Mouse (Mus musculus) ES-E14 (cell line): Measurements from ENCODE around the gene Chd9. TPM values are rescaled to one million over a fixed set of nuclear protein-coding genes. Genes with fewer than 3 reads are reported as not detected.

Experiments used
- DNase-seq: peaks from one replicate; pipeline ENCODE4 v3.0.0-alpha.2; 2013; ENCODE audit warnings: low read depth, low spot score
- H3K27ac ChIP-seq: 2 replicates; pipeline ENCODE4 v1.5.1; 2012; ENCODE audit warnings: low read depth, mild to moderate bottlenecking, low read length, moderate library complexity, mixed read lengths; ENCODE audit not compliant: poor library complexity, insufficient read depth, severe bottlenecking
- H3K36me3 ChIP-seq: 2 replicates; pipeline ENCODE4 v1.6.1; 2012; ENCODE audit warnings: mild to moderate bottlenecking, low read length, moderate library complexity, mixed read lengths; ENCODE audit not compliant: control insufficient read depth, poor library complexity, insufficient read depth, severe bottlenecking
- H3K4me1 ChIP-seq, 2 experiments: fragments of 150-350 bp in 1 of 2; sonication (generic) in 1 of 2; 2 replicates each; pipeline ENCODE4 v1.6.1; 2012; ENCODE audit warnings: low read length in 2 of 2, mild to moderate bottlenecking in 1 of 2, mixed read lengths in 1 of 2; ENCODE audit not compliant: control insufficient read depth in 2 of 2, insufficient read depth in 2 of 2, poor library complexity in 1 of 2
- H3K4me3 ChIP-seq, 2 experiments: fragments of 150-350 bp in 1 of 2; sonication (generic) in 1 of 2; 2 replicates each; pipeline ENCODE4 v1.5.1; 2012; ENCODE audit warnings: low read length in 2 of 2, low read depth in 1 of 2, mild to moderate bottlenecking in 1 of 2, mixed read lengths in 1 of 2; ENCODE audit not compliant: insufficient read depth in 1 of 2, poor library complexity in 1 of 2, severe bottlenecking in 1 of 2
- H3K9ac ChIP-seq: 2 replicates; pipeline ENCODE4 v1.6.1; 2012; ENCODE audit warnings: low read depth, mild to moderate bottlenecking, low read length, mixed read lengths; ENCODE audit not compliant: poor library complexity, insufficient read depth, severe bottlenecking
- H3K9me3 ChIP-seq: fragments of 150-350 bp; sonication (generic); 2 replicates; pipeline ENCODE4 v1.6.1; 2012; ENCODE audit warnings: low read depth, mild to moderate bottlenecking, low read length; ENCODE audit not compliant: control insufficient read depth, insufficient read depth
- CHD2 ChIP-seq: IDR thresholded peaks from 2 replicates; pipeline ENCODE4 v1.6.1; 2014; ENCODE audit warnings: mild to moderate bottlenecking, low read depth, low read length, inconsistent platforms
- HCFC1 ChIP-seq: IDR thresholded peaks from 2 replicates; pipeline ENCODE4 v1.6.1; 2012; ENCODE audit warnings: low read length, inconsistent platforms, borderline replicate concordance; ENCODE audit not compliant: insufficient read depth
- MAFK ChIP-seq: IDR thresholded peaks from 2 replicates; pipeline ENCODE4 v1.6.1; 2014; ENCODE audit warnings: mild to moderate bottlenecking, low read depth, low read length, inconsistent platforms; ENCODE audit not compliant: insufficient read depth
- ZC3H11A ChIP-seq: IDR thresholded peaks from 2 replicates; pipeline ENCODE4 v1.6.1; 2012; ENCODE audit warnings: low read depth, mild to moderate bottlenecking, inconsistent platforms, low read length, borderline replicate concordance
- ZNF384 ChIP-seq: IDR thresholded peaks from 2 replicates; pipeline ENCODE4 v1.6.1; 2012; ENCODE audit warnings: low read depth, low read length, inconsistent platforms
- in situ Hi-C, 2 experiments: fragments of 600-800 bp; cut with MboI; formaldehyde crosslinking; loops; one replicate each; pipeline ENCODE4 v1.15.1; 2025; ENCODE audit warnings: low sequenced_read_pairs in 2 of 2, inconsistent platforms in 1 of 2; ENCODE audit not compliant: unreplicated experiment in 2 of 2
- total RNA-seq: library from RNA; depleted of rRNA; stranded (reverse); fragments of 300-350 nt; gene quantifications from 2 replicates; pipeline ENCODE4 v1.2.3, GENCODE M21; 2012

Chd9 gene
- total RNA-seq, 1 experiment: 32.4 TPM

- in situ Hi-C loops: no loop called here
- TF ChIP-seq ZNF384: no peak
- no peak for TF ChIP-seq HCFC1
- TF ChIP-seq CHD2: no peak
- TF ChIP-seq ZC3H11A: no peak
- TF ChIP-seq MAFK: no peak
- Histone ChIP-seq H3K27ac (peak overlapping the region; percentile 85), H3K9me3 (no peaks in the 10 kb centered on the region), H3K36me3 (peaks cover 3% of the 10 kb centered on the region; the same call in 1 of the 2 replicates), H3K4me1 (peaks cover 3 to 17% of the 10 kb centered on the region in 2 experiments; a peak in 2 of 4 replicates), H3K4me3 (peak overlapping the region; percentile 78), H3K9ac (peak overlapping the region; percentile 75)
- DNase-seq: no peak
These were observed 1.0 kb downstream of the Chd9 start for GRCm38 (mm10) chr8:90828987-90829740.

GRCm38 (mm10) chr8:90829825-90830224 is 1.7 kb downstream of the Chd9 start:
- TF ChIP-seq CHD2: no peak
- no peak for TF ChIP-seq HCFC1
- no peak for DNase-seq
- Histone ChIP-seq H3K27ac (no peak overlapping the region; the same call in 1 of the 2 replicates), H3K36me3 (peaks cover 3% of the 10 kb centered on the region; the same call in 1 of the 2 replicates), H3K4me3 (peak overlapping the region; percentile 78; a peak in 2 of 4 replicates), H3K4me1 (peaks cover 3 to 17% of the 10 kb centered on the region in 2 experiments; a peak in 2 of 4 replicates), H3K9me3 (no peaks in the 10 kb centered on the region), H3K9ac (no peak overlapping the region; the same call in 1 of the 2 replicates)
- in situ Hi-C loops: no loop called here

- DNase-seq: no peak
These were observed 2.8 kb downstream of the Chd9 start for GRCm38 (mm10) chr8:90830980-90831379.

GRCm38 (mm10) chr8:90832576-90833289 is 4.6 kb downstream of the Chd9 start:
- Histone ChIP-seq H3K9me3 (no peaks in the 10 kb centered on the region), H3K4me3 (no peak overlapping the region), H3K9ac (peak overlapping the region; percentile 32; the same call in 1 of the 2 replicates), H3K4me1 (peaks cover 3 to 10% of the 10 kb centered on the region in 2 experiments; a peak in 2 of 4 replicates), H3K36me3 (peaks cover 4% of the 10 kb centered on the region; the same call in 1 of the 2 replicates), H3K27ac (peak overlapping the region; percentile 78; the same call in 1 of the 2 replicates)
- no peak for DNase-seq
- TF ChIP-seq MAFK (no peak), ZC3H11A (no peak), CHD2 (no peak), ZNF384 (no peak), HCFC1 (no peak)
- in situ Hi-C loops: no loop called here

More at GRCm38 (mm10) chr8:90830980-90831379, 2.8 kb downstream of the Chd9 start:
- H3K4me3 ChIP-seq: no peak overlapping the region
- H3K9me3 ChIP-seq: no peaks in the 10 kb centered on the region
- in situ Hi-C loops: no loop called here
- TF ChIP-seq ZNF384 (no peak), HCFC1 (no peak), MAFK (no peak), CHD2 (no peak), ZC3H11A (no peak)
- peaks cover 3 to 14% of the 10 kb centered on the region in 2 experiments; a peak in 2 of 4 replicates for H3K4me1 ChIP-seq
- no peak overlapping the region for H3K9ac ChIP-seq
- H3K36me3 ChIP-seq: peaks cover 4% of the 10 kb centered on the region; the same call in 1 of the 2 replicates
- H3K27ac ChIP-seq: no peak overlapping the region; the same call in 1 of the 2 replicates
